Mouse (Mus musculus) heart, postnatal 25 days (tissue): ENCODE results near the gene Gm9913. TPM values are rescaled to one million over a fixed set of nuclear protein-coding genes. Genes with fewer than 3 reads are reported as not detected.

Experiments used
- DNase-seq: peaks from one replicate; pipeline ENCODE4 v3.0.0; 2022; ENCODE audit warnings: low spot score
- intact Hi-C: fragments of 180-260 bp; cut with DNase I; formaldehyde crosslinking; loops from one replicate; pipeline ENCODE4 v1.15.1; 2025
- total RNA-seq, 2 experiments: library from RNA; stranded (reverse); gene quantifications; 2 replicates each; pipeline ENCODE4 v1.2.3; 2021

Gene Gm9913
- total RNA-seq, 2 experiments from 2014 or later = 0.08 to 0.42 TPM

GRCm38 (mm10) chr2:125494291-125494690 is 10.6 kb upstream of the Gm9913 start:
- DNase-seq = no peak
- intact Hi-C loops = no loop called here

GRCm38 (mm10) chr2:125494831-125495812 is 9.8 kb upstream of the Gm9913 start:
- intact Hi-C loops = no loop called here
- DNase-seq = no peak

GRCm38 (mm10) chr2:125496696-125497095 is 8.2 kb upstream of the Gm9913 start:
- no peak for DNase-seq
- intact Hi-C loops = no loop called here

GRCm38 (mm10) chr2:125498216-125498615 is 6.7 kb upstream of the Gm9913 start:
- intact Hi-C loops = no loop called here
- DNase-seq = no peak

- intact Hi-C loops = no loop called here
Observed at GRCm38 (mm10) chr2:125501526-125501925, 3.4 kb upstream of the Gm9913 start.

GRCm38 (mm10) chr2:125505746-125506315 is 942 bp downstream of the Gm9913 start:
- peak; percentile 54 for DNase-seq
- intact Hi-C loops = loop anchor here (2.0 to 5.0 kb wide), 3 partner anchors 19 to 91 kb away; no protein-coding TSS in a partner anchor

More at GRCm38 (mm10) chr2:125501526-125501925, 3.4 kb upstream of the Gm9913 start:
- no peak for DNase-seq

GRCm38 (mm10) chr2:125506316-125507054 is 1.6 kb downstream of the Gm9913 start:
- intact Hi-C loops = loop anchor here (5.0 kb wide), 2 partner anchors 34 to 91 kb away; no protein-coding TSS in a partner anchor
- peak; percentile 71 for DNase-seq

- DNase-seq = no peak
- intact Hi-C loops = loop anchor here (5.0 kb wide), 2 partner anchors 36 to 89 kb away; no protein-coding TSS in a partner anchor
Observed at GRCm38 (mm10) chr2:125507893-125508292, 3.0 kb downstream of the Gm9913 start, which contains the start of gene Fbn1. TSS of gene Fbn1 (minus strand) at chr2:125507993.

GRCm38 (mm10) chr2:125508381-125508780 is 3.5 kb downstream of the Gm9913 start:
- no peak for DNase-seq
- intact Hi-C loops = loop anchor here (5.0 kb wide), 2 partner anchors 36 to 89 kb away; no protein-coding TSS in a partner anchor

- intact Hi-C loops = no loop called here
- DNase-seq = no peak
Observed at GRCm38 (mm10) chr2:125510752-125511151, 5.9 kb downstream of the Gm9913 start.

GRCm38 (mm10) chr2:125511898-125512297 is 7.0 kb downstream of the Gm9913 start:
- intact Hi-C loops = no loop called here
- DNase-seq = no peak

- DNase-seq = no peak
- intact Hi-C loops = no loop called here
Observed at GRCm38 (mm10) chr2:125512544-125512943, 7.7 kb downstream of the Gm9913 start.

GRCm38 (mm10) chr2:125514391-125514790 is 9.5 kb downstream of the Gm9913 start:
- DNase-seq = no peak
- intact Hi-C loops = no loop called here

- no peak for DNase-seq
- intact Hi-C loops = no loop called here
Observed at GRCm38 (mm10) chr2:125515291-125516057, 10.6 kb downstream of the Gm9913 start.

- intact Hi-C loops = no loop called here
- peak; percentile 49 for DNase-seq
Observed at GRCm38 (mm10) chr2:125516594-125516993, 11.7 kb downstream of the Gm9913 start.

GRCm38 (mm10) chr2:125525484-125525883 is 20.6 kb downstream of the Gm9913 start:
- no peak for DNase-seq
- intact Hi-C loops = no loop called here

GRCm38 (mm10) chr2:125526566-125526965 is 21.7 kb downstream of the Gm9913 start:
- no peak for DNase-seq
- intact Hi-C loops = no loop called here

- peak; percentile 50 for DNase-seq
- intact Hi-C loops = no loop called here
Observed at GRCm38 (mm10) chr2:125530665-125531064, 25.8 kb downstream of the Gm9913 start.

- DNase-seq = no peak
- intact Hi-C loops = no loop called here
Observed at GRCm38 (mm10) chr2:125539640-125540039, 34.8 kb downstream of the Gm9913 start.
